Mouse (Mus musculus) spleen, postnatal 14 days (tissue): Measurements from ENCODE around the gene Tnfsfm13.

ENCODE experiments used
- DNase-seq, 2 experiments: peaks; one replicate each; pipeline ENCODE4 v3.0.0; 2021 to 2022; ENCODE audit warnings: low spot score in 2 of 2

Gene Tnfsfm13

DNA sequence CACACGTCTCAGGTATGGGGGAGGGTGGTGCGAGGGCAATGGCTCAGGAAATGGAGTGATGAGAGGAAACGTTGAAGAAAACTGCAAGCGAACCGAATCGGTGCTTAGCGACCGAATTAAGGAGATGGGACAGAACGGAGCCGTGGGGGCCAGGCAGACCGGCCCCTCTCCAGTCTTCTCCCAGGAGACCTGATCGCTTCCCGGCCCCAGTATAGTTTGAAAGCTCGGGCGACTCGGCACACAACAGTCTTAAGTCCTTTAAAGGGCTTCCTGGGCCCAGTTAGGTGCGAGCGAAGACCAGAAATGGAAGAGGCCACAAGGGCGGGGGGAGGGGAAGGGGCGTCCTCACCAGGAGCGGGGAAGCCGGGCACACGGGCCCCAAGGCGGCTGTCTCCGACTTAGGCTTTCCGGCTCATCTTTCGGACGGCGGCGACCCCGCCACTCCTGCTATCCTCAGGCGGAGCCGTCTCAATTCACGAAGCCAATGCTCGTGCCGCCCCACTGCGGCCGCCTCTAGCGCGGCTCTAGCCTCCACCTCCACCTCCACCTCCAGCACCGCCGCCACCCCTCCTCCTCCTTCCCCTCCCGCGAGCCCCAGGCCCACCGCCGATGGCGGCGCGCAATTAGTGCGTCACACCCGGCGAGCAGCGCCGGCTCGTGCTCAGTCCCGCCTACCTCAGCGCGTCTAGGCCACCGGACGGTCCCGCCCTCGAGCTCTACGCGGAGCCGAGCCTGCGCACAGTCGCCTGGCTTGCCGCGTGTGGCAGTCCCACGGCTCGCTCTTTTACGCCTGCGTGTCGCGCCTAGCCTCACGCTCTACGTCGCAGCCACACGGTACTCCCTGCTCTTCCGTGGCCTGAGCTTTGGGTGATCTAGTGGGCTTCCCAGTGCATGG, 14.3 kb downstream of the Tnfsfm13 start, which contains the start of gene Senp3:
Gene Senp3, minus strand, starts transcription at position 771 of the 895 bp plus-strand sequence.
- peak; percentile 89 to 96 for DNase-seq

DNA sequence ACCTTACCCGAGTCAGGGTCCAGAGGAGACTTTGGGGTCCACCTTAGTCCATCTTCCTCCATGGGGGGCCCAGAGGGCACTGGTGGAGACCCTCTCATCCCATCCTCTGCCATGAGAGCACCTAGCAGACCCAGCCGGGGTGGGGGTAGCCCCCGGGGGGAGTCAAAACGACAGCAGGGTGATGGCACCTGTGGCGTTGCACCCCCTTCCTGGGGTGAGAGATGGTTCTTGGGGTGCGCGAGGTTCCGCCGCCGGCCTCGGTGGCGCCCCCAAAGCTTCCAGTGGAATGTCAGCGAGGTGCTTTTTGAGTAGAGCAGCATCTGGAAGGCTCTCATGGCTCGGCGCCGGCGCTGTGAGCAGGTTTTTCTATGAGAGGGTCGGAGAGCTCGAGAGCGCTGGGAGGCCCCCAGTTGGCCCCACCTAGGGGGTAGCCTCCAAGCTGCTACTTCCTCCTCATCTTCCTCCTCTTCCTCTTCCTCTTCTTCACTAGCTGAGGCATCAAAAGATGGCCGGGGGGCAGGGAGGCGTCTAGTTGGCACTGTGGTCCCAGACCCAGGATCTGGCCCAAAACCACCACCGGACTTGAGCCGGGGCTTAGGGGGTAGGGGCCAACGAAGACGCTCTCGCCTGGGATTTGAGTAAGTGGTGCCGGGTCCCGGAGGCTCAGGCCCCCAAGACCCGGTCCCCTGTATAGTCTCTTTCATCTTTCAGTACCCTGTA, 15.6 kb downstream of the Tnfsfm13 start:
- DNase-seq, result no peak

DNA sequence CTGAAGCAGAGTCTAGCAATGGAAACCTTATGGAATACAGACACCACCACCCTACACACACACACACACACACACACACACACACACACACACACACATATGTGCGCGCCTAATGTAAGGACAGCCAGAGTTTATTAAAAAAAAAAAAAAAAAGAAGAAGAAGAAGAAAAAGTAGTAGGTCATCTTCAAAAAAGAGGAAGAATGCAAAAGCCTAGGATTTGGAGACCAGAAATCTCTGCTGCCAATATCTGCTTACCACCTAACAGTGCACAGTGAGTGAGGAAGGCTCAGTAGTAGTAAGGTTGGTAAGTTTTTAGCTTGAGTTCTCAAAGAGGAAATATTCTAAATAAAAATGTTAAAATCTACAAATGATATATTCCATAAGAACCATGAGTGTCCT, 16.8 kb downstream of the Tnfsfm13 start:
- no peak for DNase-seq

DNA sequence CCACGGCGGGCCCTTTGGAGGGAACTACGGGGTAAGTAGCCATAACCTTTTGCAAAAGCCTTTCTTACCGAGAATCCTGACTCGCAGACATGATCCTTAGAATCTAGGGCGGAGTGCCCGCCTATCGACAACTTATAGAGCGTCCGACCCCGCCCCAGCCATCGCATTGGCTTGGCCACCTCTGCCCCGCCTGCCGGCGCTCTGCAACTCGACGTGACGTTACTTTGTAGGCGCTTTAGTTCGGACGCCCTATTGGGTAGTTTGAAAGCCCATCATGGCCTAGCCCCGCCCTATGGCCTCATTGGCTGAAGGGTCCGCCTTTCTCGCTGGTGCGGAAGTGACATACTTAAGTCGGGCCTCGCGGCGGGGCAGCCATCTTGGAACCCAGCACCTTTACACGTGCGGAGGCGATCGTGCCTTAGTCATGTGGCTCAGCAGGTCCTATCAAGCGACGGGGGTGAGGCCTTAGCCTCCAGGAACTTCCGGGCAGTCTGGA, 23.6 kb downstream of the Tnfsfm13 start, which contains the start of gene Eif4a1:
Gene Eif4a1, minus strand, starts transcription at position 213 of the 496 bp plus-strand sequence.
- peak; percentile 98 to 99 for DNase-seq

DNA sequence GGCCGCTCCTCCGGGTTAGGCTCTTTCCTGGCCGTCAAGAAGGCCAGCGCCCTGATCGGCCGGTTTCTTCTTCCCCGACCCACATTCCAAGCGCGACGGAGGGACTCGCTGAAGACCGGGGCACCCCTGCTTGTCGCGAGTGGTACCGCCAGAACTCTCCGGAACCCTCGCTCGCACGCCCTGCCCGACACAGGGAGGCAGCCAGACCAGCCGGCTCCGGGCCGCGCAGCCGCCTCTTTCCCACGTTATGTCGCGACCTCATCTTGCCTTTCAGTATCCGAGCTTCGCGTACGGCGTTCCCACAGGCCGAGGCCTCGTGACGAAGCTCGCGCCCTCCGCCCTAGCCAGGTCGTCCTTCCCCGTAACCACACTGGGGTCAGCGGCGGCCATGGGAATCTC, 24.2 kb downstream of the Tnfsfm13 start:
- DNase-seq, result peak in 1 of 2 experiments; percentile 36

DNA sequence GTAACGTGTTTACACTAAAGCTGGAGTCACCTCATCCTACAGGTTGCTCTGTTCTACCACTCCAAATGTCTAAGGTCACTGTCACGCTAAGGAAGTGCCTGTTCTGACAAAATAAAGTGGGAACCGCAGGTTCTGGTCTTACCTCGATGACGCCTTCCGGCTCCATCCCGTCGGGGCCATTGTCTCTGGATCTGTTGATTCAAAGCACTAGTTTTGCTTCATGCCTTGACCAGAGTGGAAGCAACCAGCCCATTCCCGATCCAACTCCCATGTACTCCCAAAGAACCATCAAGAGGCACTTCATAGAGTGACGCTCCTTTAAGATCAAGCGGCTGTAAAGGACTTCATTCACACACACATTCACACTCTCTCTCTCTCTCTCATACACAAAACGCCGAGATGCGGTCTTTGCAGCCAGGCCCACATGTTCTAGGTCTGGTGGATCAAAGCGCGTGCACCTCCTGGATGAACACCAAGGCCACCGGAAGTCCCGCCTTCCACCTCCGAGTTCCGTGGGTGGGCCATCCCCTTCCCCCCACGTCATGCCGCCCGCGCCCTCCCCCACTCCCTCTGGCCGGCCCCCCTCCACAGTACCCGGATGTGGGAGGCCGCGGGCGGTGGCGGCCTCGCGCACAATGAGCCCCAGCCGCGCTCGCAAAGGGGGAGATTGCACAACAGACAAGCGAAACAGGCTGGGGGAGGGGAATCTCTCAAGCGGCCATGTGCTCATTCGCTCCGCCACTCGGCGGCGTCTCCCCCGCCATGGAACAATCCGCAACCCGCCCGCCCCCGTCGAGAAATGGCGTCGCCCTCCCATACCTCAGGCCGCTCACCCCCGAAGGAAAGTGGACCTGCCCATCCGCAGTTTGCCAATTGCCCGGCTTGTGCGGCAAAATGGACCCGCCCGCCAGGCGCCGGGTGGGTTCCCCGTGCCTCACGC, 24.8 kb downstream of the Tnfsfm13 start:
- peak; percentile 84 to 92 for DNase-seq

DNA sequence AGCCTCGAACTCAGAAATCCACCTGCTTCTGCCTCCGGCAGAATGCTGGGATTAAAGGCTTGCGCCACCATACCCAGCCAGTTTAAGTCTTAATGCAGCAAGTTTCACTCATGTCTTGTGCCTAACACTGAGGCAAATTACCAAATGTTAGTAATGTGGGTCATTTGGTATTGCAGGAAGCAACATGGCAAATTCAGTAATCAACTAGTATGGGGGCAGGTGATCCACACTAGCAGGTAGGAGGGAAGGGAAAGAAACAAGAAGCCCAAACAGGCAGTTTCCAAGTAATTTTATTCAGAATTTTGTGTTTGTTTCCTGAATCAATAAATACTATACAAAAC, 29.3 kb downstream of the Tnfsfm13 start:
- no peak for DNase-seq

DNA sequence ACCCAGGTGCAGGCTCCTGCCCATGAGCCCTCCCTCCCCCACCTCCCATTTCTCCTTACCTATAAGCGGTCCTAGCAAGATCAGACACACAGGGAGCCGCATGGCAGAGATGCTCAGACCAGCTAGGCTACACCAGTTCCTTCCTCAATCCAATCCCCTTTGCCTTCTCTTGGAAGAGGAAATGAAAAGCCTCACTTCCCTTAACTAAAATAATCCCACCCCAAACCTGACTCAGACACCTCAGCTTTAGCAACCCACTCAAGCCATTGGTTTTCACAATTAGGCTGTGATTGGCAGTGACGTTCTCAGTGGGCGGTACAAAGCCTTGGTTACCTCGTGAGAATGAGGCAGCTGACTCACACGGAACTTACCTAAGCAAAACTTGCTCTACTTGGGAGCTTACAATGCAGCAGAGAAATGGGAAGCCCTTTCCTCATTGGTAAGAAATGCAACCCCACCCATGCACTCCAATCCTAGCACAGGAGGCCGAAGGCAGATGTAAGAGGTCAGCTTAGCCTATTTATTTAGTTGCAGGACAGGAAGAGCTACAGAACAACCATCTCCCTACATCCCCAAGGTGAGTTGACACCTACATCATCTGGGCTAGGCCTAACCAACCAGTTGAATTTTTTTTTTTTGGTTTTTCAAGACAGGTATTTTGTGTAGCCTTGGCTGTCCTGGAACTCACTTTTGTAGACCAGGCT, 29.8 kb downstream of the Tnfsfm13 start, which contains the start of gene Cd68:
Gene Cd68, minus strand, starts transcription at position 193 of the 704 bp plus-strand sequence.
- DNase-seq, result peak in 1 of 2 experiments; percentile 45

DNA sequence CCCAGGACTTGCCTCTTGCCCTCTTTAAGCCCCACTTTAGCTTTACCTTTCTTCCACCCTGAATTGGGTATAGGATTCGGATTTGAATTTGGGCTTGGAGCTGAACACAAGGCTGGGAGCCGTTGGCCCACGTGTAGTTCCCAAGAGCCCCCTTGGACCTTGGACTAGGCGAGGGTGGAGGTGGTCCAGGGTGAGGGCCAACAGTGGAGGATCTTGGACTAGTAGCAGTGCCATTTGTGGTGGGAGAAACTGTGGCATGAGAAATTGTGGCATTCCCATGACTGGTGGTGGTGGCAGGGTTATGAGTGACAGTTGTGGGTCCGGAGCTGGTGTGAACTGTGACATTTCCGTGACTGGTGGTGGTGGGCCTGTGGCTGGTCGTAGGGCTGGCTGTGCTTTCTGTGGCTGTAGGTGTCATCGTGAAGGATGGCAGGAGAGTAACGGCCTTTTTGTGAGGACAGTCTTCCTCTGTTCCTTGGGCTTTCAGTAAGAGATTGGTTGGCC, 30.4 kb downstream of the Tnfsfm13 start:
- no peak for DNase-seq

DNA sequence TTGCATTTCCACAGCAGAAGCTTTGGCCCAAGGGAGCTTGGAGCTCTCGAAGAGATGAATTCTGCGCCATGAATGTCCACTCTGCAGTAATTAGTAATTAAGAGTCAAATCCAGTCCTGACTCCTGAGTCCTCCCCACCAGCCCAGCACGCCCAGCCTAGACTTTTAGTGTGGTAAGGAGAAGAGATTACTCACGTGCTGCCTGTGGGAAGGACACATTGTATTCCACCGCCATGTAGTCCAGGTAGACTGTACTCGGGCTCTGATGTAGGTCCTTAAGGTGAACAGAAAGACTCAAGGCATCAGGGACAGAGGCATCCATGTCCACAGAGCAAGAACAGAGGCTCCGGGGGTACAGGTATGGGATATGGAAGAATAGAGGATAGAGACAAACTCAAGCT, 31.1 kb downstream of the Tnfsfm13 start:
- DNase-seq, result no peak

DNA sequence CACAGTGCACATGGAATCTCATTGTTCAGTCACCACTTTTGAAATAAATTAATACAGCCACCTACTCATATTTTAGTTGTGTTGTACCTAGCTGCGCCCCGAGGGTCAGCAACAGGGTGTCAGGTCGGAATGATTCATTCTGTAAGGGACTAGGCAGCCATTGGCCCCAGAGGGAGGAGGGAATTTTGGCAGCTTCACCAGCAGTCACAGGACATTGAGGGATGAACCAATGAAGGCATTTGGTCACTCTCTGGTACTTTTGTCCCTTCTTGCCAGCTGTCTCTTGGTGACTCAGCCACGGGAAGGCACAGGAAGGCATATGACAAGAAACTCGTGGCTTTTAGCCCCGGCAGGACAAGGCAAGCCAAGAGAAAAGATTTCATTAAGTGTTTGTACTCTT, 32.1 kb downstream of the Tnfsfm13 start:
- DNase-seq, result no peak

DNA sequence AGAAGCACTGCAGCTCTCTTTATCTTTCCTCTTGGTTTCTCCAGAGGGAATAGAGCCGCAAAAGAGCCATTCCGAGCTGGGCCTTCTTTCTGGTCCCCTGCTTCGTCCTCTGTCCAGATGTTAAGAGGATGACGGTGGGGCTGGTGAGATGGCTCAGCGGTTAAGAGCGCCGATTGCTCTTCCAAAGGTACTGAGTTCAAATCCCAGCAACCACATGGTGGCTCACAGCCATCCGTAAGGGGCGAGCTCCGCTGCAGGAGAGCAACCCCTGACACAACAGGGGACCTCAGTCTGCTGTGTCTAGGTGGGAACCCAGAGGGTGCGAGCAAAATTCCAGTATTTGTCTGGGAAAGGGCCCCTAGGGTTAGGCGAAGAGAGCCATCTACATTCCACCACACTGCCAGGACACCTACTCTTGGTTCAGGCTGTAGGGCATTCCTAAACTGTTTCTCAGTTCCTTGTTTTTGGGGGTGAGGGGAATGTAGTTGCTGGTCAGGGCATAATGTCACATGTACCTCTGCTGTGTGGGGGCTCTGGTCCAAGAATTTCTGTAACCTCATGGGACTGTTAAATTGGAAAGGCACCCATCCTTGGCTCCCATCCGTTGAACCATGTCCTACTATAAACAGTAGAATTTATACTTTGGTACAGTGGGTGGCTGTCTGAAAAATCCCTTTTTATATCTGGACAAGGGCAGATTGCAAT, 32.8 kb downstream of the Tnfsfm13 start:
- no peak for DNase-seq

DNA sequence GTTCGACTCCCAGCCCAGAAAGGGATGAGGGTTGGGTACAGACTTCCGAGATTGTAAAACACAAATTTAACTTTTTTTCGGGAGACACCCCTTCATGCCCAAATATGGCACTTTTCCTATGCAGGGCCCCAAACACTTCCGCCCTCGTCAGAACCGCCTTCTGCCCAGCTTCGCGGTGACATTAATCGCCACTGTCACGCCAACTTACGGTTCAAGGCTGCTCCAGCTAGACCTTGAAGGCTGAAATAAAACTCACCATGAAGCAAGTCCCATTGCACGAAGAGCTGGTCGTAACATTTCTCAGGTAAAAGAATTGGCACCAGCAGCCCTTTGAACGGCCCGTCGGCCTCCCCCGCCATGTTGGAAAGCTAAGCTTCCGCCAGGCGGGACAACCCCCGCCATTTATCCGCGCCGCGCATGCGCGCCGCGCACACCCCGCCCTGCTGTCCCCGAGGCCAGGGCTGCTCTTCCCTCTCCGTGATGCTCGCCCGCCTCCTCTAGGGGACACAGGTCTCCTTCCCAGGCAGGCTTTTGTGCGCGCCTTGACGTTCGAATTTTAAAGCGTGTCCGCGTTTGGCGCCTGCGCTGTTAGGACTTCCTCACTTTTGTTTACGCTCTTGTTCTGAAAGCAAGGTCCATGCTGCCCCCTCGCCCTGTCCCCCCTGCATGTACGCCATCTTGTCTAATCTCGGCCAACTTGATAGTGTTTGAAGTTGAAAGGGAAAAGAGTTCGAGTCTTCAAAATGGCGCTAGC, 33.5 kb downstream of the Tnfsfm13 start, which contains the start of gene Mpdu1:
Gene Mpdu1, minus strand, starts transcription at position 430 of the 754 bp plus-strand sequence.
- DNase-seq, result peak; percentile 83 to 90

DNA sequence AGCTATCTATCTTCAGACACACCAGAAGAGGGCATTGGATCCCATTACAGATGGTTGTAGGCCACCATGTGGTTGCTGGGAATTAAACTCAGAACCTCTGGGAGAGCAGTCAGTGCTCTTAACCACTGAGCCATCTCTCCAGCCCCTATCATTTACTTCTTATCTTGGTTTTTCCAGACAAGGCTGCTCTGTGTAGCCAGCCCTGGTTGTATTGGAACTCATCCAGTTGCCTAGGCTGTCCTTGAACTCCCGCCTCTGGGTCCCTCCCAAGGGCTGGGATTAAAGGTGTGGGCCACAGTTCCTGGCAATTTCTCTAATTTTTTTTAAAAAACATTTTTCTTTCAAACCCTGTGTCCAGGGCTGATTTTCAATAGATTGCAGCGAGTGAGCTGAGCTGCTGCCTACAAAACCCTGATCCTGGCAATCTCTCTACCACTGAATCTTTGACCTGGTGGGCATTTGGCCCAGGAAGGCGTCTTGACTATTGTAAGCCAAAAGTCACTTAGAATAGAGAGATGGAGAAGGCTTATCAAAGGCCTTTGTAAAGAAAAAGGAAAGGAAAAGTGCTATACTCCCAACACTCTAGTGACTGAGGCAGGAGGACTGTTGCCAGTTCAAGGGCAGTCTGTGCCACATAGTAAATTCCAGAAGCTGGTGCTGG, 34.5 kb downstream of the Tnfsfm13 start:
- DNase-seq, result no peak

DNA sequence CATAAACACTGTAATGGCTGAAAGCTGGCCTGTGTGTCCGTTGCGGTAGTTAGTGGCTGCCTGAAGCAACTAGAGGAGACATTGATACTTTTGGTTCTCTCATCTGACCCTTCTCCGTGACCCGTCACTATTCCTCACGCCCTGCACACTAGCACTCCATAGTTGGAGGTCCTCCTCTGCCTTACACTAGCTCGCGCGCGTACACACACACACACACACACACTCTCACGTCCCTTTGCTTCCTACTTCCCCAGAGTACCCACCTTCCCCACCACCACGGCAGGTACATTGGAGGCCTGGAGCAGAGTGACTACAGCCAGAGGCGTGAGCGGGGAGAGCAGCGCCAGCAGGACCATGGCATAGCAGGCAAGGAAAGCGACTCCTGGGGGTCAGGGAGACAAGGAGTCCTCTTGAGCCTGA, 38.4 kb downstream of the Tnfsfm13 start:
- no peak for DNase-seq

DNA sequence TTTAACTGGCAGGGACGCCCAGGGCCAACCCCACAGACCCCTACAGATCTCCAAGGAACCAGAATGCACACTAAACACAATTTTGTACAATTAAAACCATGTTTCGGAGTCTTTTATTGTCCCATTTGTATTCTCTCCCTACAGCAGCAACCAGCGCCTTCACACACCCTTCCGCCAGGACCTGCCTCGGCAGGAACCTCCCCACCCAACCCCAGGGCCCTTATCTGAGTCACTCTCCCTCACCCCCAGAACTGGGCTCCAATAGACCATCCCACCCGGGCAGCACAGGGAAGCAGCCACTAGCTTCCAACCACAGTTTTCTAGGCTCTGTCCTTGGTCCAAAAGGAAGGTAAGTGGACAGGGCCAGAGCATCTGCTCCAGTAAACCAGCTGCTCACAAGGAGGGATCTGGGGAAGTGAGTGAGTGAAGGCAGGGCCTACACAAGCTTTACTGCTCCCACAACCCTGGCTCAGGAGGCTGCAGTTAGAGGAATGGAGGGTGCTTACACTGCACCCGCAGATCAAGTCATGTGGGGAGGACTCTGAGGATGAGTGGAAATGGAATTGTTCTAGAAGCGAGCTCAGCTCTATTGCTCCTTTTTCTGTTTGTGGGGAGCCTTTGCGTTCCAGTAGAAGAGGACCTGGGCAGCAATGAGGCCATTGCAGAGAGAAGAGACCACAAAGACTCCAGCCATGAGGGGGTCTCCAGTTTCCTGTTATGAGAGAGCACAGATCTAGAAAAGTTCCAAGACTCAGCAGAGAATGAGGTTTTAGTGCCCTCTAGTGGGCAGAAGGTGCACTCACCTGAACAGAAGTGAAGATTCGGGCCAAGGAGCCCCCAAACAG, 39.1 kb downstream of the Tnfsfm13 start:
- peak in 1 of 2 experiments; percentile 49 for DNase-seq

DNA sequence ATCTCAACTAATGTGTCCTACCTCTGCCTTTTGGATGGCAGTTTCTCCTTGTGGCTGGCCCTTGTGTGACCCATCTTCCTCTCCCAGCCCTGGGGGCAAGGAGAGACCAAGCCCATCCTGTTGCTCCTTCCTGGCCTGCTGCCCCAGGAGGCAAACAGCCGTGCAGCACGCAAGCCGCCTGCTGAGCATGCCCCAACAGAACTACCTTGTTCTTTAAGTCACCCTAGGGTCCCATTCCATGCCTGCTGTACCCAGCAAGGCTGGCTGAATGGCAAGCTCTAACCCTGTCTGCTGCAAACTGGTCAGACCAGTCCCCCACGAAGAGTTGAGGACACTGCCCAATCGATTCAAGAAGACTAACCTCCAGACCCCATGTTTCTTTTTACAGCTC, 39.8 kb downstream of the Tnfsfm13 start:
- no peak for DNase-seq
